Mouse (Mus musculus): ENCODE measurements around the gene Slc9a3r1. TPM values are rescaled to one million over a fixed set of nuclear protein-coding genes. Genes with fewer than 3 reads are reported as not detected.
A peak's percentile ranks its signal among the peaks of the same experiment; 100 is the strongest.

Gene Slc9a3r1
- total RNA-seq (2015) (51.4 TPM in 2 replicates), total RNA-seq (2017) (44.7 and 49.4 TPM in 2 replicates)

DNA sequence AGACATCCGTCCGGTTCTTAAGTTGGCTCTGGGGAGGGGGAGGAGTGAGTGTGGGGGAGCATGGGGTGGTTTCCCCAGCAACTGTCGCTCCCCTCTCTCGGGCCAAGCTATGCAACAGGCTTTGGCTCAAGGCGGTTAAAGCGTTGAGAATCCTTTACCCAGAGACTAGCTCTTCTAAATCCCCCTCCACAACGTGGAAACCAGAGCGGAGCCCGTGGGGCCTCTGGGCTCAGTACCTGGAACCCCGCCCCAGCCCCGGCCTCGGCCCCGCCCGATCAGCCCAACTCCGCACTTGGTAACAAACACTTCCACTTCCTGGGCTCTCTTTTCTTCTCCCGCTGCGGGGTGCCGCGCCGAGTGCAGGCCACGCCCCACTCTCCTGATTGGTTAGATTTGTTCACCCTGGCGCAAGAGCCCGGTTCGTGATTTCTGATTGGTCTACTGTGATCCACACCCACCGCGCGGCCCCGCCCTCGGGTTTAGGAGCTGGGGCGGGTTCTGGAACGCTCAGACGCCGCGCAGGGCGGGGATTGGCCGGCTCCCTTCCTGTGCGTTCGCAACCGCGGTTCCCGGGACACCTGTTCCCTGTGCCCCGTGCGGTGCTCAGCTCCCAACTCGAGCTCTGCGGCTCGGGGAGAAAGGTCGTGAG lies at the start of gene Slc9a3r1:
TSS of gene Slc9a3r1 (plus strand) at position 510 of the 649 bp plus-strand sequence.
- ATAC-seq (replicated peaks; ENCODE audit: poor library complexity): peak; percentile 82

DNA sequence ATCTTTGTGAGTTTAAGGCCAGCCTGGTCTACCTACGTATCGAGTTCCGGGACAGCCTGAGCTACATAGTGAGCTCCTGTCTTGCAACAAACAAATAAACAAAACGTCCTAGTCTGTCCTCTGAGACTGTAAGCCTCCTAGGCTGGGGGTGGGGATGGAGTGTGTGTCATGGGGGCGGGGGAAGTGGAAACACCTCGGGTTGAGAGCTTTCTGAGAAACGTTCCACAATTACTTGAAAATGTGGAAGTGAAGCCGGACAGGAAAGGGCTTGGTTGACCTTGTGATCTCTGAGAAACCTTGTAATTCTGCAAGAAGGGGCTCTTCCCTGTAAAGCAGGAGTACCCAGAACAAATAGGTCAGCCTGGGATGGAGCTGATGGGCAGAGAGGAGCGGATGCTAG lies 43.7 kb upstream of the Slc9a3r1 start:
- peak; percentile 72 for ATAC-seq (replicated peaks; ENCODE audit: poor library complexity)

DNA sequence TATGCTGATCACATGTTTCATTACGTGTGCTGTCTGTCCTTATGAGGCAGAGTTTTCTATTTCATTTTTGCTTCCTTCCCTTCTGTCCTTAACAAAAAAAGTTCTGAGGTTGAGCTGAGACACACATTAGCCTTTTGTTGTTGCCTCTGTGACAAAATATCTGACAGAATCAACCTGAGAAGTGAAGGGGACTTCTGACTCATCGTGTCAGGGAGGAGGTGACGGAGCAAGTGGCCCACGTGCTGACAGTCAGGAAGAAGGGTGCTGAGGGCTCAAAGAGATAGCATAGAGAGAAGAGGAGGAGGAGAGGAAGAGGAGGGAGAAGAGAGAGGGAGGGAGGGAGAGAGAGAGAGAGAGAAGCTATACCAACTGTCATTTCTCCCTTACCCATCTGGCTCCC lies 34.7 kb upstream of the Slc9a3r1 start:
- ATAC-seq (replicated peaks; ENCODE audit: poor library complexity): no peak

DNA sequence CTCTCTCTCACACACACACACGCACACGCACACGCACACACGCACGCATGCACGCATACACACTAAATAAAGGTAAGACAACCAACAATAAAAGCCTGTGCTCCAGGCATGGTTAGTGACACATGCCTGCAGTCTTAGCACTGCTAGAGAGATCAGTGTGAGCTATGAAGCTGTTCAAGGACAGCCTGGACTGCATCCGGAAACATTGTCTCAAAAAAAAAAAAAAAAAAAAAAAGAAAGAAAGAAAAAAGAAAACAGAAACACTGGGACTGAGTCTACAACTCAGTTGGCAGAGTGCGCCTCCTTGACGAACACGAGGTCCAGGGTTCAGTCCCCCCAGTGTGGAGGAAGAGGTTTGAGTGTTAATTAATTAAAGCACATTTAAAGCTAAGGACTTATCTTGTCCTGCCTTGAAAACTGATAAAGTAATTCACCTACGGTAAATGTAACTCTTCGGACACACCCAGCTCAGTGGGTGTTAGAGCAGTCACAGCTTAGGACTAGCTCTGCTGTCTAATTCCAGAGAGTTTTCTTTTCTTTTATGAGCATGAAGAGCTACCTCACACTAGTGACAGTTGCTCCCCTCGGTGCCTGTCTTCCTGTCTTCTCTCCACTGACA lies 33.5 kb upstream of the Slc9a3r1 start:
- no peak for ATAC-seq (replicated peaks; ENCODE audit: poor library complexity)

DNA sequence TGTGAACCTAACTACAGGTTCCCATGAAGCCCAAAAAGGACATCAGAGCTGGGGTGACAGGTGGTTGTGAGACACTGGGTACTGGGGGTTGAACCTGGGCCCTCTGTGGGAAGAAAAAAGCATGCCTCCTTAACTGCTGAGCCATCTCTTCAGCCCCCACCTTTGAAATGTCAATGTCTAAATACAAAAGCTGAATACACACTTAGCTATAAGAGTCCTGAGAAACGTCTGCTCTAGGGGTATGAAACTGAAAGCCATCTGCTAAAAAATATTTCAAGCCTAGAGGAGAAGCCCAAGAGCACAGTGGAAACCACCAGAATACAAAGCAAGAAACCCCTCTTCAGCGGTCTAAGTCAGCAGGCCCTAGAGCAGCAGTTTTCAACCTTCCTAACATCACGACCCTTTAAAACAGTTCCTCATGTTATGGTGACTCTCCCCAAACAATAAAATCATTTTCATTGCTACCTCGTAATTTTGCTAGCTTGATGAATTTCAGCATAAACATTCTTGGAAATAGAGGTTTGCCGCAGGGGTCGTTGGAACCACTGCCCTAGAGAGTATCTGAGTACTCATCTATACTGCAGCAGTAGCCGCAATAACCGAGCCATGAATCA lies 31.3 kb upstream of the Slc9a3r1 start:
- no peak for ATAC-seq (replicated peaks; ENCODE audit: poor library complexity)

DNA sequence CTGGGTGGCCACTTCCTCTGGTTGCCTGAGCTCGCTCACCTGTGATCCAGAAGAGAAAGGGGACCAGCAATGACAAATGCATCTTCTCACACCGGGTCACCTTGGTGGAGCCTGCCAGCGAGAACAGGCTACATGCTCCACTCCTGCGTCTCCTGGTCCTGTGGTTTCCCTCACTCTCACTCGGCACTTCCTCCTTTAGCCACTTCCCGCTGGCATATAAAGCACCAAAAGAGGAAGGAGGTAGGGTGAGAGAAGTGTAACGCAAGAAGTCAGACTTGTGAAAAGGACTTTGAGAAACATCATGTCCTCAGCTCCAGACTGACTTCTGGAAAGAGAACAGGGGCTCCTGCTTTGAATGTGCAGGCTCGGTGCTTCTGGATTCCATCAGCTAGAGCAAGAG lies 29.3 kb upstream of the Slc9a3r1 start, which contains the start of gene Cd300lf:
TSS of gene Cd300lf (minus strand) at position 193 of the 400 bp plus-strand sequence.
- peak; percentile 98 for ATAC-seq (replicated peaks; ENCODE audit: poor library complexity)

DNA sequence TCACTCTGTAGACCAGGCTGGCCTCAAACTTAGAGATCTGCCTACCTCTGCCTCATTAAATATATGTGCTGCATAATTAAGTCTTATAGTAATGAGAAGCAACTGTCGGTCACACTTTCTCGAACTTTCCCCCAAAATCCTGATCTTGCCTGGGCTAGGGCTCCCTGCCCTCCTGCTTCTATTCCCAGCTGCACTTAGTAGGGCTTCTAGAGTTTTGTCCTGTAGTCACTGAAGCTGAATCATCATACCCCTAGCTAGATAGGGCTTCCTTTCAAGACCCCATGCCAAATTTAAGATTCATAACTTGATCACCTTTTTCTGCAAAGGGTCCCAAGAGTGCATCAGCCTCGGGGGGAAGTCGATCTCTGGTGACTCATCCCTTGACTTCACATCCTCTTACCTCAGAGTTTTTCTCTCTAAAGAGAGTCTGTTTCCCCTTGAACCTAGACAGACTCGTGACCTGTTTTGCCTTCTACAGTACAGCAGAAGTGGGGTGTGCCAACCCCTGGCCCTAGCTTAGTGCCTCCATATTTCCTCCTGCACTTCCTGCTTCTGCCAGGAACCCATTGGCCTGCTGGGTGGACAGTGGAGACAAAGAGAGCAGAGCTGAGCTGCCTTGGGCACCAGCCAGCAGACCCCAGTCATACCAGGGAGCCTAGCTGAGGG lies 24.4 kb upstream of the Slc9a3r1 start:
- peak; percentile 91 for ATAC-seq (replicated peaks; ENCODE audit: poor library complexity)

DNA sequence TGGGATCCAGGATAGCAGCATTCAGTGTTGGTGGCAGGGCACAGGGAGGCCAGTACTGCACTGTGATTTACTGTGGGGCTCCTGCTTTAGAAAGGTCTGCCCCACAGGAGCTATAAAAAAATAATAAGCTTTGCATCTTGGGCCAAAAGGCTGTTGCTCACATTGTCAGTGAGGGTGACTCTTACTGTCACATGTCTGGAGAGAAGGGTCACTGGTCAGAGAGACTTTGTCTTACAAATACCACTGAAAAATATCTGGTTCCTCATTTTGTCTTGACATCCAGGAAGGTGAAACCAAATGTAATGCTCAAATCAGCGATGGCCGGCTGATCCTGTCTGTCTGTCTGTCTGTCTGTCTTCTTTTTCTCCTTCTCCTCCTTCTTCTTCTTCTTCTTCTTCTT lies 21.2 kb upstream of the Slc9a3r1 start:
- ATAC-seq (replicated peaks; ENCODE audit: poor library complexity): no peak; the same call in 1 of the 2 replicates

DNA sequence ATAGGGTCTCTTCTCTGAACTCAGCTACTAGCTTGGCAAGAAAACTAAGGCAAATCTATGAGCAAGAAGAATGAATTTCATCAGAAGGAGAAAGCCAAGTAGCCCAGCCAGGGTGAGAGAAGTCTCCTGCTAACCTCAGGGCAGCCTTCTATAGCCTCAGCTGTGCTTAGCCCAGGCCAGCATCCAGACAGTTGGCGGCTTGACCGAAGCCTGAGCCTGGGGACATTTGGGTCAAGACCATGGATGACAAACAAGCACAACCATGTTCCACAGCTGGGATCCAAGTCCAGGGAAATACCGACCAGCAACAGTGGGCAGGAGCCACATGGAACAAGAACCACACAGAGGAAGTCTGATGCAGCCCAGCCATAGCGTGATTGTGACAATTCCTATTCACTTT lies 15.3 kb upstream of the Slc9a3r1 start:
- no peak for ATAC-seq (replicated peaks; ENCODE audit: poor library complexity)

DNA sequence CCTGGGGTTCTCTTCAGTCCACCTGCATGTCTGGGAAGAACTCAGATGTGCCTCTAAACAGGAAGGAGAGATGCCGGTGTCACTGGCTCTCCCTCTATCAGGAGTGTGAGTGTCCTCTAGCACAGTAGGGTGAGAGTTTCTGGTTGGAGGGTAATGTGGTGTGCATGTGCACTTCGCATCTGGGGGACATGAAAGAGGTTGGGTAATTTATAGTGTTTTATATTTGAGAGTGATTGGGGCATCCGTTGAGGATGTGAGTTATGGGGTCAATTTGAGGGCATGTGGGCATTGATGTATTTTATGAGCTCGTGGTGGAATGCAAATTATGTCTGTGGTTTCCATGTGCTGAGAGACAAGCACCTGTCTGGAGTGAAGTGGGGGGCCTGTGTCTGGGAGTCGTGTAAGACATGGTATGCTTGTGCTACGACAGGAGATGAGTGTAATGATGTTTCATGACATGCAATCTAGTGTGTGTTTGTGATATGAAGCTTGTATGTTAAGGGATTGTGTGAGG lies 12.3 kb upstream of the Slc9a3r1 start:
- ATAC-seq (replicated peaks; ENCODE audit: poor library complexity): no peak

DNA sequence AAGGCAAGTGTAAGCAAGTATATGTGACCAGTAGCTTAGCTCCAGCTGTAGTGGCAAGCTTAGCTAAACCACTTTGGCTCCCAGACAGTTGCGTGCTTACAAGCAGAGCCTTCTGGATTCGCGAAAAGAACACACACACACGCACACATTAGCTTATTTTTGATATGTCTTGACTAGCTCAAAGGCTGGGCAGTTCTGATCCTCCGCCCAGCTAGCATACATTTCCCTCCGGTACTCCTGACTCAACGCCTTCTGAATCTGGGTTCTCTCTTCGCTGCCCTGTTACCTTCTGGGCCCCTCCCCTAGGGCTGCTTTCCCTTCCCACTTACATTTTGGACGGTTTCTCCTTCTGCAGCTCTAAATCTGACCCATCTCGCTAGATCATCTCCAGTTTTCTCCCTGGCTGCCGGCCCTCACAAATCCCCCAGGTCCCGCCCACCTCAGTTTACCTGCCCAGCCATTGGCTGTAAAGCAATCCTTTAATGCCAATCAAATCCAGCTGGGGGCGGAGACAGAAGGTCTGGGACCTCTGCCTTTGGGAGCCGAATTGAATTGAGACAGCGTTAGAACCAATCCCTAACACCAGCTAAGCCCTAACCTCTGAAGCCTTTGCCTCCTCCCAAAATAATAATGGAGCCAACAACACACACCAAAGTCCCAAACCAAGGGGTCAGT lies 11.2 kb upstream of the Slc9a3r1 start:
- no peak for ATAC-seq (replicated peaks; ENCODE audit: poor library complexity)

DNA sequence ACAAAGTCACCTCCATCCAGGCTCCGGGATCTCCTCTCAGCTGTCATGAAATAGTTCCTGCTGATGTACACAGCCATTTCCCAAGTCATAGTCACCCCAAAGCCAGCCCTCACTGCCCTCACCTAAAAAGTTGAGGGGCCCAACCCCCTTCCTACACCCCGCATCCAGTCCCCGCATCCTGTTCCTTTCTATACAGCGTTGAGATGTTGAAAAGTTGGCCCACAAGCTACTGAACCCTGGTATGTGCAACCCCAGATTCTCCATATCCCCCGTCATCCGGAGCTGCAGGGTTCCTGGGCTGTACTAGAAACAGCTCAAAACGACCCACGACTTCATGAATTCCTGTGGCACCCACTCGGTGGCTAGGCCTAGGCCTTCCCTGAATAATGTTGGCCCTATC lies 10.1 kb upstream of the Slc9a3r1 start:
- no peak for ATAC-seq (replicated peaks; ENCODE audit: poor library complexity)

DNA sequence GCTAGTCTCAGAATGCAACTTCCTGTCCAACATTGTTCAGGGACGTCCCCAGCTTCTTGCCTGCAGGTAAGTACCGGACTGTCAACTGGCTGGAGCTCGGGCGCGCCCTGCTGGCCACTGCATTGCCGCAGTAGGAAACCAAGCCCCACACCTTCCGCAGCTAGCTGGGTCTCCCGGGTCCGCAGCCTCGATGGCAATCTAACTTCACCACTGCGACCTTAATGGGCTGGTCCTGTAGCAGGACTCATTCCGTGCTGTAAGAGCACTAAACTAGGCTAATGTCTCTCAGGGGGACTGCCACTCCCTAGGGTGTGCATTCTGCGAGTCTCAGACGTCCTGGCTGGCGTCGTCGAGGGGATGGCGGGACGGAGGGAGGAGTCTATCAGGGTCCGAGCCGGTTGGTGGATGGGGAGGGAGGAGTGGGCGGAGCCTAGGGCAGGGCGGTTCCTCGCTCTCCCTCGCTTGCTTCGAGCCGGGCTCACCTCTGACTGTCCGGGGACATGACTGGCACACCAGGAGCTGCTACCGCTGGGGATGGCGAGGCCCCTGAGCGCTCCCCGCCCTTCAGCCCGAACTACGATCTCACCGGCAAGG lies 9.3 kb upstream of the Slc9a3r1 start:
- ATAC-seq (replicated peaks; ENCODE audit: poor library complexity): peak; percentile 90

DNA sequence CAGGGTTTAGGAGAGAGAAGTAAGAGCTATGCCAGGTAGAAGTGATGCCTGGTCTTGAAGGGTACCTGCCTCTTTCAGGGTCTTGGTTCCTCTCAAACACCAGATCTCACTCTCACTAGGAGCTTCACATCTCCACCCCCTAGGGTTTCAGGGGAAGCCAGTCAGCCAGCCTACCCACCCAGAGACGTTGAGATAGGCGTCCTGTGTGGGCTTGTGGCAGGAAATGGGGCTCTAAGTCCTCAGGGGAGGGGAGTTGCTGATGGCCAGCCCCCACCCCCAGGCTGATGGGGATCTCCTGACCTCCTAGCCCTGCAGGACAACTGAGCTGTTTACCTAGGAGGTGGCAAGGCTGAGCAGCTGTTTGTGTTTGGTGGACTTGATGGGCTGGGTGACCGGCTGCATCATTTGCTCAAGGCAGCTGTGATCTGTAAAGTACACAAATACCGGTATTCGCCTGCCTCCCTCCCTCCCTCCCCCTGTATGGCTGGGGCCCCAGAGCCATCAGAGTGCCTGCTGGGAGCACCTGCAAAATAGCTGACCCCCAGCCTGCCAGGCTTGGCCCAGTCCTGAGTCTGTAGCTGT lies 8.0 kb upstream of the Slc9a3r1 start:
- ATAC-seq (replicated peaks; ENCODE audit: poor library complexity): no peak

DNA sequence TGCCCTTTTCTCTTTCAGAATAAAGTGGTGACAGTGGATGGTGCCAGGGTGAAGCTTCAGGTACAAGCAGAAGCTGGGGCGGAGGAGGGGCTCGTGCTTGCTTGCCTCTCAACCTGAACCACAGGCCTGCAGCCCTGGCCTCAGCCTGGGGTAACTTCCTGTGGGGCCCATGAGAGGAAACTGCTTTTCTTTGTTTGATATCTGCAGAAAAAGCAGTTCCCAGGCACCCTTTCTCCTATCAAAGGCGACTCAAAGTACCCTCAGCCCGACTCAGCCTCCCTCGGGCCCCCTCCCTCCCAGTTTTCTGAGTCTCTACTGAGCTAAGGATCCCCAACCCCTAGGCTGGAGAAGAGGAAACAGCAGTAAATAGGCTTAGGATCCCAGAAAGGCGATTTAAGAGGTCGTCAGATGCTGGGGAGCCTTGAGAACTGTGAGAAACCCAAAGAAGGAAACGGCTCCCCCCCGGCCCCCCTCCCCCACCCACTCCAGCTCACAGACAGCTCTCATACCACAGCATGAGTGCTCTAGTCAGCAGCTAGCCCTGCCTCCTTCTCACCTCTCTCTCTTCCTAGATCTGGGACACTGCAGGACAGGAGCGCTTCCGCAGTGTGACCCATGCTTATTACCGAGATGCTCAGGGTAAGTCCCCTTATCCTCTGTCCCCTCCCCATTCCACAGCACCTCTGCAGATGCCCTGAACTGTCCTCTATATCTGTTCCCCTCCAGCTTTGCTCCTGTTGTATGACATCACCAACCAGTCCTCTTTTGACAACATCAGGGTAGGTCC lies 5.0 kb upstream of the Slc9a3r1 start:
- 0 out of 2 replicates have a peak, but pooled peaks have one; percentile 6 for ATAC-seq (replicated peaks; ENCODE audit: poor library complexity)

DNA sequence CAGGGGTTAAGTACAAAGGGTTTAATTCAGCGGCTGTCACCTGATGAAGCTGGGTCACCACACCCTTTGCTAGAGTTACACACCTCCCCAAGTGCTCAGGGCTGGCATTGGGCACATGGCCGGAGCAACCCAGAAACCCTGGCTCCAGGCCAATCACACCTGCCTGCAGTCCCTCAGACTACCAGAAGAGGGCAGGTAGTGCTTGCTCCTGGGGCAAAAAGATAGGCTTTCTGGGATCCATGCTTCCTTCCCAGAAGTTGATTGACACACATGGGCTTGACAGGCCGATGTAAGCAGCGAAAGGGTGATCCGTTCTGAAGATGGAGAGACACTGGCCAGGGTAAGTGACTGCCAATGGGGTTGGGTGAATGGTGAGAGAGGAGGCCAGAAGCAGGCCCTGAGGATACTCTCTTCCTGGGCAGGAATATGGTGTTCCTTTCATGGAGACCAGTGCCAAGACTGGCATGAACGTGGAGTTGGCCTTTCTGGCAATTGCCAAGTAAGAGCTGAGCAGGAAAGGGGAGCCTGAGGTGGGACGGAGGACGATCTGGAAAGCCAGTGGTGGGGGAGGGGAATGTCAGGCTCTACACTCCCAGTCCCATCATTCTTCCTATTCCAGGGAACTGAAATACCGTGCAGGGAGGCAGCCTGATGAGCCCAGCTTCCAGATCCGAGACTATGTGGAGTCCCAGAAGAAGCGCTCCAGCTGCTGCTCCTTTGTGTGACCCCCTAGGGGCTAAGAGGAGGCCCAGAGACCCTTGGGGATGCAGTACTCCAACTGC lies 2.9 kb upstream of the Slc9a3r1 start:
- no peak for ATAC-seq (replicated peaks; ENCODE audit: poor library complexity)

DNA sequence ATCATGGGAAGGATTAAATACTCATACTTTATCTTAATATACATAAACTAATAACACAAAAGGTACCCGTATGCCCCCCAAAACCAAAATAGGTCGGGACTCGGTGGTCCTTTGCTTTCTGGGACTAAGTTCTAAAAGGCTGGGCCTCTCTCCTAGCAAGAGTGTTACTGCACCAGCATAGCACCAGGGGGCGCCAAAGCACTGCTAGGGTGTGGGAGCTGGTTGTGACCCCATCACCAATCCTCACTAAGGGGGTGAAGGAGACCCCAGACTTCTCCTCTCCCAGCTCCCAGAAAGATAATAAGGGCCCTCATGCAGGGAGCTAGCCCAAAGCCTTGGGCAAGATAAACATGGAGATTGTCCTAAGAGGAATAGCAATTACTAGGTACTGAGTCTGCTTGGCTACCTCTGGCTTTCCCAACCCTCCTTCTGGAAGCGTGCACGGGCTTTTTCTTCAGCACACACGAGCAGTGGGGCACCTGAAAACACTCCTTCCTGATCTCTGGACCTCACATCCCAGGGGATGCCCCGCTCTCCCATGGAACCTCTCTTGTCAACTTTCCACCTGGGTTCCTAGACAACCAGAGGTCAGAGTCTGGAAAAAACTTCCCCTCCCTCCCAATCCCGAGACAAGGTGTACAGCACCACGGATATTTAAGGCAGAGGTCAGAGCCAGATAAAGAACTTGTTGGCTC lies 2.1 kb upstream of the Slc9a3r1 start:
- ATAC-seq (replicated peaks; ENCODE audit: poor library complexity): peak; percentile 36

All from megakaryocyte progenitor cell, adult 5-6 weeks (primary cell).